Mouse (Mus musculus) adrenal gland (tissue): ENCODE data around the gene Hnrnph2.

ENCODE experiments used
- intact Hi-C: fragments of 180-260 bp; cut with DNase I; formaldehyde crosslinking; loops from one replicate; pipeline ENCODE4 v1.15.1; 2025
- long read RNA-seq, 2 experiments: library from polyadenylated mRNA; unstranded; transcript quantifications; one replicate each; pipeline ENCODE4 v2.0.0; 2020; ENCODE audit warnings: borderline replicate concordance in 1 of 2; ENCODE audit not compliant: insufficient replicate concordance in 1 of 2

The Hnrnph2 gene
- long read RNA-seq, experiment 1, transcript Hnrnph2-202 (4 exons, 2,364 nt), result minor isoform, 11 of 48 reads
- long read RNA-seq, experiment 1, transcript Hnrnph2-203 (3 exons, 2,426 nt), result major isoform, 28 of 48 reads
- long read RNA-seq, experiment 1, partial matches to known transcripts, result 5 of 48 reads
- long read RNA-seq, experiment 1, other reads (novel, unspliced or antisense), result 4 of 48 reads
- long read RNA-seq, experiment 2, transcript Hnrnph2-203 (3 exons, 2,426 nt), result major isoform, 52 of 69 reads
- long read RNA-seq, experiment 2, transcript Hnrnph2-202 (4 exons, 2,364 nt), result minor isoform, 14 of 69 reads
- long read RNA-seq, experiment 2, partial matches to known transcripts, result 3 of 69 reads
- long read RNA-seq, experiment 2, other reads (novel, unspliced or antisense), result 0 of 69 reads

GRCm38 (mm10) chrX:134600659-134601379, at the start of gene Hnrnph2, which contains the start of gene Gla:
Gene Hnrnph2, plus strand, starts transcription at chrX:134601179.
Gene Gla, minus strand, starts transcription at chrX:134601125.
- intact Hi-C loops, result no loop called here

GRCm38 (mm10) chrX:134553326-134553725, 47.7 kb upstream of the Hnrnph2 start:
- intact Hi-C loops, result no loop called here

GRCm38 (mm10) chrX:134554425-134554824, 46.6 kb upstream of the Hnrnph2 start:
- intact Hi-C loops, result no loop called here

GRCm38 (mm10) chrX:134564326-134564725, 36.7 kb upstream of the Hnrnph2 start:
- intact Hi-C loops, result no loop called here

GRCm38 (mm10) chrX:134566536-134567222, 34.3 kb upstream of the Hnrnph2 start:
- intact Hi-C loops, result no loop called here

GRCm38 (mm10) chrX:134577896-134578295, 23.1 kb upstream of the Hnrnph2 start:
- intact Hi-C loops, result no loop called here

GRCm38 (mm10) chrX:134580528-134581305, 20.3 kb upstream of the Hnrnph2 start:
- intact Hi-C loops, result no loop called here

- intact Hi-C loops, result no loop called here
Measured at GRCm38 (mm10) chrX:134582270-134582669, 18.7 kb upstream of the Hnrnph2 start.

GRCm38 (mm10) chrX:134582888-134583669, 17.9 kb upstream of the Hnrnph2 start, which contains the start of gene Btk:
Gene Btk, minus strand, starts transcription at chrX:134583570.
- intact Hi-C loops, result no loop called here

GRCm38 (mm10) chrX:134585103-134586002, 15.6 kb upstream of the Hnrnph2 start, which contains the start of gene Rpl36a:
Gene Rpl36a, plus strand, starts transcription at chrX:134585654.
- intact Hi-C loops, result no loop called here

- intact Hi-C loops, result no loop called here
Measured at GRCm38 (mm10) chrX:134586447-134586846, 14.5 kb upstream of the Hnrnph2 start.

GRCm38 (mm10) chrX:134588261-134588660, 12.7 kb upstream of the Hnrnph2 start:
- intact Hi-C loops, result no loop called here

- intact Hi-C loops, result no loop called here
Measured at GRCm38 (mm10) chrX:134588997-134589396, 12.0 kb upstream of the Hnrnph2 start.

- intact Hi-C loops, result no loop called here
Measured at GRCm38 (mm10) chrX:134589836-134590235, 11.1 kb upstream of the Hnrnph2 start.

- intact Hi-C loops, result no loop called here
Measured at GRCm38 (mm10) chrX:134599922-134600565, 935 bp upstream of the Hnrnph2 start.

- intact Hi-C loops, result no loop called here
Measured at GRCm38 (mm10) chrX:134601380-134602120, 571 bp downstream of the Hnrnph2 start.

- intact Hi-C loops, result loop anchor here (5.0 kb wide), 1 partner anchor 303 kb away; no protein-coding TSS in a partner anchor
Measured at GRCm38 (mm10) chrX:134609472-134609871, 8.5 kb downstream of the Hnrnph2 start.

- intact Hi-C loops, result loop anchor here (10.0 kb wide), 1 partner anchor 114 kb away; no protein-coding TSS in a partner anchor
Measured at GRCm38 (mm10) chrX:134610984-134611383, 10.0 kb downstream of the Hnrnph2 start.
